In genomic region chr4:124310594-124310993, GRCm38 (mm10) we compare ENCODE assay signal across 14 mouse cellular contexts.
DNase-seq lines count a peak whose midpoint lies in the region; ATAC-seq lines count a peak whose summit lies in the region.
"Had no signal": no experiment of that assay in that cellular context is flagged by ENCODE, and none has a peak within 500 bp of the region (broad histone marks: within the 10 kb centered on the region; RNA-seq: fewer than 3 reads in every experiment).

No protein-coding gene starts in this region.

- H3K27ac ChIP-seq in neural tube, embryonic 15.5 days (replicated peaks), result no peak overlapping the region
- peak overlapping the region; percentile 24; the same call in 1 of the 2 replicates for H3K27ac ChIP-seq in hindbrain, embryonic 11.5 days (ENCODE audit: low read depth, low read length)
- peak overlapping the region; percentile 41; the same call in 1 of the 2 replicates for H3K27ac ChIP-seq in midbrain, embryonic 13.5 days

- H3K36me3 ChIP-seq in neural tube, embryonic 15.5 days, result no peaks in the 10 kb centered on the region
- H3K36me3 ChIP-seq in hindbrain, embryonic 11.5 days (ENCODE audit: control insufficient read depth, insufficient read depth, low read length), result no peaks in the 10 kb centered on the region
- H3K36me3 ChIP-seq in midbrain, embryonic 13.5 days, result no peaks in the 10 kb centered on the region

- ATAC-seq in neural tube, embryonic 15.5 days (ENCODE audit: low FRiP score), result no peak
- peak; percentile 86 for ATAC-seq in hindbrain, embryonic 11.5 days (ENCODE audit: low FRiP score)
- peak; percentile 88 for ATAC-seq in midbrain, embryonic 13.5 days

- H3K9me3 ChIP-seq in neural tube, embryonic 15.5 days (replicated peaks), result no peaks in the 10 kb centered on the region
- H3K9me3 ChIP-seq in hindbrain, embryonic 11.5 days (ENCODE audit: control insufficient read depth, low read length), result no peaks in the 10 kb centered on the region
- H3K9me3 ChIP-seq in midbrain, embryonic 13.5 days, result no peaks in the 10 kb centered on the region

- peak; percentile 42 for DNase-seq in neural tube, embryonic 10.5 days (ENCODE audit: extremely low spot score, low spot score)
- DNase-seq in hindbrain, embryonic 11.5 days (ENCODE audit: low spot score), result peak; percentile 72
- no peak for DNase-seq in layer of hippocampus, adult 11-12 months (ENCODE audit: low spot score)
- DNase-seq in cerebellum, postnatal 36 days, result no peak
- no peak for DNase-seq in cerebellum, postnatal 25 days
- DNase-seq: adrenal gland, postnatal 10 days; cerebellum, adult 11-12 months; heart, postnatal 10 days; kidney, adult 2 months; left cerebral cortex, postnatal 4 days; lung, adult 18-20 months; thymus, postnatal 4 days had no signal

- H3K4me2 ChIP-seq in neural tube, embryonic 15.5 days, result no peak overlapping the region
- no peak overlapping the region for H3K4me2 ChIP-seq in hindbrain, embryonic 11.5 days (replicated peaks; ENCODE audit: low read depth, low read length)
- H3K4me2 ChIP-seq in midbrain, embryonic 13.5 days (replicated peaks), result no peak overlapping the region

- H3K4me3 ChIP-seq in neural tube, embryonic 15.5 days (replicated peaks), result no peak overlapping the region
- no peak overlapping the region for H3K4me3 ChIP-seq in hindbrain, embryonic 11.5 days (ENCODE audit: low read depth, low read length)
- no peak overlapping the region for H3K4me3 ChIP-seq in midbrain, embryonic 13.5 days (replicated peaks)

- 7% methylated on average over 10 of the region's 10 CpGs for WGBS in neural tube, embryonic 15.5 days
- 14% methylated on average over 10 of the region's 10 CpGs for WGBS in hindbrain, embryonic 11.5 days
- WGBS in midbrain, embryonic 13.5 days, result 17% methylated on average over 10 of the region's 10 CpGs

- H3K9ac ChIP-seq in neural tube, embryonic 15.5 days (replicated peaks), result no peak overlapping the region
- no peak overlapping the region for H3K9ac ChIP-seq in hindbrain, embryonic 11.5 days (ENCODE audit: low read depth, low read length)
- H3K9ac ChIP-seq in midbrain, embryonic 13.5 days (replicated peaks), result no peak overlapping the region

- H3K4me1 ChIP-seq in neural tube, embryonic 15.5 days, result peaks cover 17% of the 10 kb centered on the region
- no peaks in the 10 kb centered on the region for H3K4me1 ChIP-seq in hindbrain, embryonic 11.5 days (replicated peaks; ENCODE audit: control insufficient read depth, insufficient read depth, low read length)
- H3K4me1 ChIP-seq in midbrain, embryonic 13.5 days (replicated peaks), result peaks cover 23% of the 10 kb centered on the region

- H3K27me3 ChIP-seq in neural tube, embryonic 15.5 days (replicated peaks), result peaks cover 26% of the 10 kb centered on the region; the same call in 1 of the 2 replicates
- H3K27me3 ChIP-seq in hindbrain, embryonic 11.5 days (ENCODE audit: control insufficient read depth, insufficient read depth, low read length), result no peaks in the 10 kb centered on the region
- H3K27me3 ChIP-seq in midbrain, embryonic 13.5 days, result peaks cover 4% of the 10 kb centered on the region; the same call in 1 of the 2 replicates

Comparison
In these comparisons a context has a peak if more than half of its experiments do, and no peak if none do; other contexts are left out.
1. DNase-seq: peak in neural tube, embryonic 10.5 days (single experiment) and hindbrain, embryonic 11.5 days (single experiment); none in layer of hippocampus, adult 11-12 months (single experiment), cerebellum, postnatal 36 days (0 of 2) and cerebellum, postnatal 25 days (0 of 2).